Mouse (Mus musculus): ENCODE measurements around the gene Gbp2b. TPM values are rescaled to one million over a fixed set of nuclear protein-coding genes. Genes with fewer than 3 reads are reported as not detected.
"Not testable (repeated sequence)": the region's sequence is repeated elsewhere in the genome, so short reads cannot be mapped to it uniquely, and the experiment has no call there.

Gene Gbp2b
- not detected in 2 replicates for polyA plus RNA-seq (2015; fragmentation: Nextera tagmentation; extraction: Ambion mirVana)

DNA sequence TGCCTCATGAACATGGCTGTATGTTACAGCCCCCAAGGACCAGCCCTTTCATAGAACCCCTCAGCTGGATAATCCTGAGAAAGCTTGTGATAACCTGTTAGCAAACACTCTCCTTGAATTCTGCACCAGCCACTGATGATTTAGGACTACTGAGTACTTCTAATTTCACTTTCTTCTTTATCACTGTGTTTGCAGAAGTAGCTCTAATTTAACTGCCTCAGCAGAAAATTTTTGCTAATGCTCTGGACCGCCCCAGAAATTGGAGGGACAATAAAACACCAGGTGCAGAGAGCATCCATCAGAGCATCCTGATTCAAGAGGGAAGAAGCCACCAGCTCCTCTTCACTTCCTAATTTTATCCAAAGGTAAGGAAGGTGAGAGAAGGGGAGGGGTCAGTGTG is at the start of gene Gbp2b:
TSS of gene Gbp2b (plus strand) at position 301 of the 400 bp plus-strand sequence.
- Histone ChIP-seq H3K4me1 (replicated peaks) (no peaks in the 10 kb centered on the region), H3K9me3 (replicated peaks) (no peaks in the 10 kb centered on the region), H3K27ac (no peak within 1 kb of the TSS), H3K27me3 (no peaks in the 10 kb centered on the region), H3K4me3 (no peak within 1 kb of the TSS), H3K4me2 (no peak within 1 kb of the TSS), H3K36me3 (no peaks in the 10 kb centered on the region), H3K9ac (no peak within 1 kb of the TSS)
- no peak for ATAC-seq (replicated peaks; ENCODE audit: insufficient number of reproducible peaks, insufficient read depth, low FRiP score, low read depth)
- WGBS: 69% methylated on average over 1 of the region's 1 CpGs

DNA sequence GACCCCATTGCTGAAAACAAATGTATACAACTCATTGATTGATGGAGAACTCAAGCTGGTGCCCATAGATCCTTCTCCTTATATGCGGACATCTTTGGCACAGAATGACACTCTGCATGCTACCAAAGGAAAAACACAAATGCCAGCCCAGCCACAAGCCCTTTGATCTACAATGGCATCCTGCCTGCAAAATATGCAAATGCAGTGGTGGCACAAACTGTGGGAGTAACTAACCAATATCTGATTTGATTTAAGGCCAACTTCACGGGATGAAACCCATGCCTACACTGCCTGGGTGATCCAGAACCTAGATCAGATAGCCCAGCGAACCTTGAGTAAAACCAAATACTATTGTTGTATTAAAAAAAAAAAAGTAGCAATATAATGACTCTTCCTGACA is 48.0 kb upstream of the Gbp2b start:
- H3K9me3 ChIP-seq (replicated peaks): no peaks in the 10 kb centered on the region
- no peak overlapping the region for H3K27ac ChIP-seq
- no peaks in the 10 kb centered on the region for H3K4me1 ChIP-seq (replicated peaks)
- H3K36me3 ChIP-seq: no peaks in the 10 kb centered on the region
- no peak overlapping the region for H3K4me2 ChIP-seq
- no peak overlapping the region for H3K9ac ChIP-seq
- no peak for ATAC-seq (replicated peaks; ENCODE audit: insufficient number of reproducible peaks, insufficient read depth, low FRiP score, low read depth)
- no peaks in the 10 kb centered on the region for H3K27me3 ChIP-seq
- no peak overlapping the region for H3K4me3 ChIP-seq
- 73% methylated on average over 3 of the region's 3 CpGs for WGBS

DNA sequence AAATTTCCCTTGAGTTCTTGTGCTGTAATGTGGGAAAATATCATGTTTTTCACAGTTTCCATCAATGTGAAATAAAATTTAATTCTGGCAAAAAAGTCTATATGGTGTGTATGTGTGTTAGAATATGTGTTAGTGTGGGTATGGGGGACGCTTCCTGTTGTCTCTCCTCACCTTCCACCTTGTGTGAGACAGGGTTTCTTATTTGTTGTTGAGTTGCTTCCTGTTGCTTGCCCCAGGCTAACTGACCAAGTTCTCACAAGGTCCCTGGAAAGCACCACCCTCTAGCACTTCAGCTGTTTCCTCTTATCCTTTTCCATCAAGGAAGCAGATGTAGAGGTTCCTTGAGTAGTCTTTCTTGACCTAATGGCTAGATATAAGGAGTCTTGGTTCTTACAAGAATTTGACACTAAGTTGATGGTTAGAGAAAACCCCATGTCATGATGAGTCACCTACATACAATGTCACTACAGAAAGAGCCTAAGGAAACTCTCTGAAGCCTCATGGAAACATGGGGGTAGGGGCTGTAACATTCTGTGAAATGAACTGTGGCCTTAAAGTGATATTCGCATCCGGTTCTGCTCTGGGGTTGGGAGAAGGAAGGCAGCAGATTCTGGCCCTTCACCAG is 44.5 kb upstream of the Gbp2b start:
- no peak overlapping the region for H3K27ac ChIP-seq

DNA sequence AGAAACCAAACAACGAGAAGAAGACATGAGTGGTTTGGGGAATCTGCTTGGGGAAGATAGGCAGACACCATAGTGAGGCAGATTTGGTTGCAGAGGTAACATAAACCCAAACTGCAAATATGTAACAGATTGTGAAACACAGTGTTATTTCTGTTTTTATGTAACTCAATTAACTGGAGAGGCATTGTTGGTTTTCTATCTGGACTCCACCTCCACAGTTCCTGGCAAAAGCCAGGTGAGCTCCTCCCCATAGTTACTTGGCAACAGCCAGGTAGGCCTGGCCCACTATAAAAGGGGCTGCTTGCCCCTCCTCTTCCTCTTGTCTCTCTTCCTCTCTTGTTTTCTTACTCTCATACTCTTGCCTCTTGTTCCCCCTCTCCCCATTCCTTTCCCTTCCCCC is 40.0 kb upstream of the Gbp2b start:
- no peak overlapping the region for H3K27ac ChIP-seq
- 71% methylated on average over 1 of the region's 1 CpGs for WGBS
- no peak for ATAC-seq (replicated peaks; ENCODE audit: insufficient number of reproducible peaks, insufficient read depth, low FRiP score, low read depth)

More for the DNA sequence above, 44.5 kb upstream of the Gbp2b start:
- Histone ChIP-seq H3K4me1 (replicated peaks) (no peaks in the 10 kb centered on the region), H3K9me3 (replicated peaks) (no peaks in the 10 kb centered on the region), H3K9ac (no peak overlapping the region), H3K27me3 (no peaks in the 10 kb centered on the region), H3K4me3 (no peak overlapping the region), H3K36me3 (no peaks in the 10 kb centered on the region), H3K4me2 (no peak overlapping the region)
- no peak for ATAC-seq (replicated peaks; ENCODE audit: insufficient number of reproducible peaks, insufficient read depth, low FRiP score, low read depth)
- WGBS: 83% methylated on average over 3 of the region's 3 CpGs

DNA sequence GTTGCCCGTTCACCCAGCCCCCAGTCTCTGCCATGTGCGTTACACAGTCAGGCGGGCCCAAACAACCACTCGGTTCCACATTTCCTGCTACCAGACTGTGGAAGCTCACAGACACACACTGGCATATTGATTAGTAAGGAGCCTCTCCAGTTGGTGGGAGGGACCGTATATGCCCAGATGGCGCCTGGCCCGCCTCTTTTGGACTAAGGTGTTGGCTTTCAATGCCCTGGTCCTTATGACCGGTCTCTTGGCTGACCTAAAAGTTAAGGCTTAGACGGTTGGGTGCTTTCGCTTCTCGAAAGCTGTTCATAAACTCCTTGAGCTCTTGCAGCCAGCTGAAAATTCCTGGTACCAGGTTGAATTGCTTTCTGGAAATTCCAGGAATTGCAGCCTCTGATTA is 39.0 kb upstream of the Gbp2b start:
- H3K4me3 ChIP-seq: no peak overlapping the region
- H3K9me3 ChIP-seq (replicated peaks): no peaks in the 10 kb centered on the region
- H3K36me3 ChIP-seq: no peaks in the 10 kb centered on the region
- no peak overlapping the region for H3K9ac ChIP-seq
- H3K4me2 ChIP-seq: no peak overlapping the region
- H3K4me1 ChIP-seq (replicated peaks): 0 out of 2 replicates have a peak, but pooled peaks cover 3% of the 10 kb centered on the region
- no peaks in the 10 kb centered on the region for H3K27me3 ChIP-seq
- 85% methylated on average over 11 of the region's 11 CpGs for WGBS
- no peak for ATAC-seq (replicated peaks; ENCODE audit: insufficient number of reproducible peaks, insufficient read depth, low FRiP score, low read depth)
- no peak overlapping the region for H3K27ac ChIP-seq

More for the DNA sequence above, 40.0 kb upstream of the Gbp2b start:
- H3K4me3 ChIP-seq: no peak overlapping the region
- H3K4me1 ChIP-seq (replicated peaks): no peaks in the 10 kb centered on the region
- no peak overlapping the region for H3K4me2 ChIP-seq
- no peaks in the 10 kb centered on the region for H3K36me3 ChIP-seq
- no peaks in the 10 kb centered on the region for H3K9me3 ChIP-seq (replicated peaks)
- no peak overlapping the region for H3K9ac ChIP-seq
- no peaks in the 10 kb centered on the region for H3K27me3 ChIP-seq

DNA sequence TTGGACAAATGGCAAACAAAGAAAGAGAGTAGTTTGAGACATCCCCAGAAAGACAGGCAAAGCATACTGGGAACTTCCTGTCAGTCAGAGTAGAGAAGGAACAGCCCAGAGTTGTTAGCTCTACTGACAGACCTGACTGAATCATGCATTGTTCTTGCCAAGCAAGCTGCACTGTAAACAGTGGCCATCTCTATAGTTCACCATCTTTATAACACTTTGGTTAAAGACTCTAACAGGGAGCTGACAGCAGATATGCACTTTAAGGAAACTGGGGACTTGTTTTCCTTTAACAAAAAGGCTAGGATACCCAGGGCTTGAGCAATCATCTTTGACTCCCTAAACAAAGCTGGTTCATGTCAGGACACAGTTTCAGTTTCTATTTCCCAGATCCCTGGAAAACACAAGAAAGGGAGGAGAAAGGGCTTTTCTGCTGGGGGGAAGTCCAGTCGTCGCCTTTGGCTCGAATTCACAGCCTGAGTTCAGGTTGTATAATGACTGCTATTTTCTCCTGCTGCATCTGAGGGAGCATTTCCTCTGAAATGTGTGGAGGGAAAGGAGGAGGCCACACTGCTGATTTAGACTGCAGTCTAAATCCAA is 34.9 kb upstream of the Gbp2b start, which contains the start of gene Gbp3:
TSS of gene Gbp3 (plus strand) at position 395 of the 597 bp plus-strand sequence.
- Histone ChIP-seq H3K4me1 (replicated peaks) (0 out of 2 replicates have a peak, but pooled peaks cover 3% of the 10 kb centered on the region), H3K4me3 (peak within 1 kb of the TSS; percentile 59), H3K27me3 (no peaks in the 10 kb centered on the region), H3K9me3 (replicated peaks) (no peaks in the 10 kb centered on the region), H3K4me2 (peak within 1 kb of the TSS; percentile 74), H3K9ac (peak within 1 kb of the TSS; percentile 46), H3K36me3 (no peaks in the 10 kb centered on the region), H3K27ac (peak within 1 kb of the TSS; percentile 63)
- ATAC-seq (replicated peaks; ENCODE audit: insufficient number of reproducible peaks, insufficient read depth, low FRiP score, low read depth): no peak
- WGBS: 18% methylated on average over 3 of the region's 3 CpGs

DNA sequence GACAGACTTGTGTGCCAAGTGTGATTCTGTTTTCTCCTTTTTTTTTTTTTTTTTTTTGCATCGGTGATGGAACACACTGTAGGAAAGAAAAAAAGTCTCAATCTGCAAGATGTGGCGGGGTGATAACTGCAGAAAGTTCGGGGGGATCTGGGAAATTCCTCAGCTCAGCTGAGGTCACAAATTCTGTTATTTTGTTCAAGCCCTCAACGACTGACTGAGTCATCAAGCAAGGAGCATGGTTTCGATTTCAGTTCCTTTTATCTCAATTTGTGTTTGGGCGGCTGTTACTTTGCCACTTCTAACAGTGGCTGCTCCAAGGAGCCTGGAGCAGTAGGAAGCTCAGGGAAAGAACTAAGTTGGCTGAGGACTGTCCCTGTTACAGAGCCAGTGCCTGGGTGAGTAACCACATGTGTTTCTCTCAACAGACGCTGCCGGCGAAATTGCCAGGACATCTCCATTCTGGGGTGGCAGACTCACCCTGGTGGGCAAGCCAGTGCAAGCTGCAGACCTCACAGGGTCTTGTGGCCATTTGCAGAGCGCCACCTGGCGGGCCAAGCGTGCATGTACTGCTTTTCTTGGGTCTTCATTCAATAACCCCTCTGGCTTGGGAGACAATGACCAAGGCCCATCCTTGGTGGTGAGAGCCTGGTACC is 34.2 kb upstream of the Gbp2b start:
- H3K36me3 ChIP-seq: no peaks in the 10 kb centered on the region
- H3K4me3 ChIP-seq: peak overlapping the region; percentile 59
- H3K27ac ChIP-seq: peak overlapping the region; percentile 63
- no peak; the same call in 1 of the 2 replicates for ATAC-seq (replicated peaks; ENCODE audit: insufficient number of reproducible peaks, insufficient read depth, low FRiP score, low read depth)
- 10% methylated on average over 12 of the region's 12 CpGs for WGBS
- H3K9ac ChIP-seq: peak overlapping the region; percentile 46
- H3K27me3 ChIP-seq: no peaks in the 10 kb centered on the region
- H3K4me2 ChIP-seq: peak overlapping the region; percentile 74
- H3K4me1 ChIP-seq (replicated peaks): 0 out of 2 replicates have a peak, but pooled peaks cover 3% of the 10 kb centered on the region
- H3K9me3 ChIP-seq (replicated peaks): no peaks in the 10 kb centered on the region

DNA sequence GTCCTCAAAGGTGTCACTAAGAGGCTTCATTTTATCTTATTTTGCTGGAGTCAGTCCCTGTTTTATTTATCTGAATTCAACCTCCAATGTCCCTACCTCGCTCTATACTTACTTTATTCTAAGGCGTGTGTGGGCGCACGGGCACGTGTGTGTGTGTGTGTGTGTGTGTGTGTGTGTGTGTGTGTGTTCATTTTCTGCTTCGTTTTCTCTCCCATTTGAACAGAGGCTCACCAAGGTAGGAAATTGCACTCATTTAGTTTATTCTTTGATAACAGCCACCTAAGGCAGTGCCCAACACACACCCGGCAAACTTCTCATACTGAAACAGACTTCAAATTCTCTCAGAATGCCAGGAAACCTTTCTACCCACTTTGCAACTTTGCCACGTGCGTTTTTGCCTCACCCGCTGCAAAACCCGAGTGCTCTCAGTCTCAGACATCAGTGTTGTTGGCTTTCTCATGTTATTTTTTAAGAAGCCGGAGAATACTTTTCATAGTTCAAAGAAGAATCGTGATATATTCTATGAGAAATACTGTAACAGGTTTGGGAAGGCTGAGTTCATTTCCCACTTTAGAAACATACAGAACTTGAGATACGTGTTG is 33.5 kb upstream of the Gbp2b start:
- no peaks in the 10 kb centered on the region for H3K36me3 ChIP-seq
- H3K27ac ChIP-seq: no peak overlapping the region
- 0 out of 2 replicates have a peak overlapping the region, but pooled peaks have one; percentile 74 for H3K4me2 ChIP-seq
- no peaks in the 10 kb centered on the region for H3K27me3 ChIP-seq
- no peaks in the 10 kb centered on the region for H3K9me3 ChIP-seq (replicated peaks)
- peak overlapping the region; percentile 59; the same call in 1 of the 2 replicates for H3K4me3 ChIP-seq
- no peak overlapping the region for H3K9ac ChIP-seq
- ATAC-seq (replicated peaks; ENCODE audit: insufficient number of reproducible peaks, insufficient read depth, low FRiP score, low read depth): no peak
- H3K4me1 ChIP-seq (replicated peaks): 0 out of 2 replicates have a peak, but pooled peaks cover 3% of the 10 kb centered on the region
- WGBS: 77% methylated on average over 14 of the region's 14 CpGs

DNA sequence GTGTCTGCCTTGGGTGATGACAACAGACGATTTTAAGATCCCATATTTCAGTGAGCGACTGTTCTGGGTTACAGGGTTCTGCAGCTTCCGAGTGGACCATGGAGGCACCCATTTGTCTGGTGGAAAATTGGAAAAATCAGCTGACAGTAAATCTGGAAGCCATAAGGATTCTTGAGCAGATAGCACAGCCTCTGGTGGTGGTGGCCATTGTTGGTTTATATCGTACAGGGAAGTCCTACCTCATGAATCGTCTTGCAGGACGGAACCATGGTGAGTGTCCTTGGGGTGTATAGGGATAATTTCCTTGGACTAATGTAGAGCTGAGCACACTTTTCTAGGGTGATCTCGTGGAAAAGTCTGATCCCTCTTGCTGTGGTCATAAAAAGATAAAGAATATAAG is 33.0 kb upstream of the Gbp2b start:
- no peak overlapping the region for H3K9ac ChIP-seq
- H3K4me2 ChIP-seq: no peak overlapping the region
- no peak overlapping the region for H3K4me3 ChIP-seq
- H3K9me3 ChIP-seq (replicated peaks): no peaks in the 10 kb centered on the region
- H3K27me3 ChIP-seq: no peaks in the 10 kb centered on the region
- no peaks in the 10 kb centered on the region for H3K36me3 ChIP-seq
- ATAC-seq (replicated peaks; ENCODE audit: insufficient number of reproducible peaks, insufficient read depth, low FRiP score, low read depth): no peak
- 0 out of 2 replicates have a peak, but pooled peaks cover 3% of the 10 kb centered on the region for H3K4me1 ChIP-seq (replicated peaks)
- 74% methylated on average over 7 of the region's 7 CpGs for WGBS
- H3K27ac ChIP-seq: no peak overlapping the region

DNA sequence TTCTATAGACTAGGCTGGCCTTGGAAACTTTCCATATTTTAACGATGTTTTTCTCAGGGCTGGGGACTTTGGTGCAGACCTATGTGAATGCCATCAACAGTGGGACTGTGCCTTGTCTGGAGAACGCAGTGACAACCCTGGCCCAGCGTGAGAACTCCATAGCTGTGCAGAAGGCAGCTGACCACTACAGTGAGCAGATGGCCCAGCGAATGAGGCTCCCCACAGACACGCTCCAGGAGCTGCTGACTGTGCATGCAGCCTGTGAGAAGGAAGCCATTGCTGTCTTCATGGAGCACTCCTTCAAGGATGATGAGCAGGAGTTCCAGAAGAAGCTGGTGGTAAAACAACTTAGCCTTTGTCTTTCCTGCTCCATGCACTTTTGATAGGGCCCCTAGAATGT is 27.2 kb upstream of the Gbp2b start:
- H3K4me2 ChIP-seq; H3K36me3 ChIP-seq; H3K4me3 ChIP-seq; H3K27ac ChIP-seq; H3K9ac ChIP-seq; H3K27me3 ChIP-seq; ATAC-seq (replicated peaks; ENCODE audit: insufficient number of reproducible peaks, insufficient read depth, low FRiP score, low read depth); H3K4me1 ChIP-seq (replicated peaks); H3K9me3 ChIP-seq (replicated peaks): not testable (repeated sequence)
- 61% methylated on average over 5 of the region's 5 CpGs for WGBS

DNA sequence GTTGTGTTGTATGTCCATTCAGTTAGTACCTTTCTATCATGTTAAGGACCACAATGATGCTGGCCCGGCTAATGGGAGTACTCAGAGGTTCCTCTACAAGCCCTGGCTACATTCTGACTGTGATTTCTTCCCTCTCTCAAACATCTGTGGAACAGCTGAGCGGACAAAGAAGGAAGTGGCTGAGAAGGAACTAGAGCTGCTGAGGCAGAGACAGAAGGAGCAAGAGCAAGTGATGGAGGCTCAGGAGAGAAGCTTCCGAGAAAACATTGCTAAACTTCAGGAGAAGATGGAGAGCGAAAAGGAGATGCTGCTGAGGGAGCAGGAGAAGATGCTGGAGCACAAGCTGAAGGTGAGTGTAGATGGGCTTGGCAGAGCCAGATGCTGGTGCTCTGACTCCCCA is 23.9 kb upstream of the Gbp2b start:
- no peaks in the 10 kb centered on the region for H3K36me3 ChIP-seq
- no peak overlapping the region for H3K27ac ChIP-seq
- 84% methylated on average over 4 of the region's 4 CpGs for WGBS
- H3K4me1 ChIP-seq (replicated peaks): no peaks in the 10 kb centered on the region
- ATAC-seq (replicated peaks; ENCODE audit: insufficient number of reproducible peaks, insufficient read depth, low FRiP score, low read depth): no peak
- no peak overlapping the region for H3K9ac ChIP-seq
- H3K4me3 ChIP-seq: no peak overlapping the region
- H3K27me3 ChIP-seq: no peaks in the 10 kb centered on the region
- no peak overlapping the region for H3K4me2 ChIP-seq
- no peaks in the 10 kb centered on the region for H3K9me3 ChIP-seq (replicated peaks)
